Mouse (Mus musculus): ENCODE measurements around the gene Tmem54. TPM values are rescaled to one million over a fixed set of nuclear protein-coding genes. Genes with fewer than 3 reads are reported as not detected.
A peak's percentile ranks its signal among the peaks of the same experiment; 100 is the strongest.

Tmem54 gene
- polyA plus RNA-seq, 1 experiment from 2014 or later: 2.0 TPM

- DNase-seq (ENCODE audit: low spot score): no peak
Measured at GRCm38 (mm10) chr4:129097006-129097405, 8.3 kb upstream of the Tmem54 start.

GRCm38 (mm10) chr4:129102133-129102829 is 3.1 kb upstream of the Tmem54 start:
- no peak for DNase-seq (ENCODE audit: low spot score)

DNA sequence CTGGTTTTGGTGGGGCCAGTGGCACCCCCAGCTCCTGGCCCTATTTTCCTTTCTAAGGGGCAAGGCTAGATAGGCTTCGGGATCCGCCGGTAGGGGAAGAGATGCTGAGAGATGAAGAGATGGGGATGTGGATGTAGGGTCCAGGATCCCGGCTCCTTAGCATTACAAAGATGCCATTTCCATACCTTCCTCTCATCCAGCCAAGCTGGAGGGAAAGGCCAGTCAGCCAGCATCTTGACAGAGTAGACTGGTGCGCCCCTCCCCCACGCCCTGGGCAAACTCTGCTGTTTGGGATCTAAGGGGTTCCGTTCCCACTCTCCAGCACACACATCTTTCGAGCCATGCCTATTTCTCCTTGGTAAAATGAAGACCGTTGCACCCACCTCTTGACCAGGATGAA is 725 bp downstream of the Tmem54 start:
- no peak for DNase-seq (ENCODE audit: low spot score)

DNA sequence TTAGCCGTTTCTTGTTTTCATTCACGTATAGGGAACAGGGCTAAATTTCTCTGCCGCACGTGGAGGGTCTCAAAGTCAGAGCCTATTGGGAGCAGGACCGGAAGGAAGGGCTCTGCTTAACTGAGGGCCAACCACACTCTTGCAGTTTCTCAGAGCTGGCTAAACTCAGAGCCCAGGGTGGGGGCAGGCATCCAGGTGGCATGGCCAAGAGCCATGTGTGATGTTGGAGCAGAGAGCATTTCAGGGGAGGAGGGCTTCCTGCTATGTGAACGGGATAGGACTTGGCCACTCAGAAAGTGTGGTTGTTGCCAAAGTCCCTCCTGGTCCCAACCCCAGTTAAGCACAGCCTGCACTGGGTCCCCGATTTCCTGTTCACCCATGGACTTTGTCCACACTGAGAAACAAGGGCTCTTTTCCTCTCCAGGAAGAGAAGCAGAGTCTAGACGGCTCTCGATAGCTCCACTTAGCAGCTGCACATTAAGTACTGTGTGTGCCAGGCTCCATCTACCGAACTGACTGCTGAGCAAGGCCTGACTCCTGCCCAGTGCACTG is 2.1 kb downstream of the Tmem54 start:
- no peak for DNase-seq (ENCODE audit: low spot score)

GRCm38 (mm10) chr4:129108624-129109023 is 3.3 kb downstream of the Tmem54 start:
- no peak for DNase-seq (ENCODE audit: low spot score)

GRCm38 (mm10) chr4:129110804-129111203 is 5.5 kb downstream of the Tmem54 start:
- no peak for DNase-seq (ENCODE audit: low spot score)

DNA sequence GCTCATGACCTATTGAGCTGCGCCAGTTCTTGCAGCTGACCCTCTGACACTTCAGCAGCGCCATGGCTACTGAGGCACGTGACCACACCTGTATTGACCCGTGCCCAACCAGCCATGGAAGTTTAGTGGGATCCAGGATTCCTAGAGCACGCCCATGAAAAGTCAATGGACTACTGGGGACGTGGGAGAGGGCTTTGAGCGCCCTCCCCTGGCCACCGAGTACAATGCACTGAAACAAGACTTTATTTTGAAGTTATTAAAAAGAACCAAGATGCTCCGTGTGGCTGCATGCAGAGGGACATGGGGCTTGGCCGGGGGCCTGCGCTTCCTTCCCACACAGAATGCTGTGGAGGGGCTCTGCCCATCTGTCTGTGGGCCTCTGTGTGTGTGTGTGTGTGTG is 6.0 kb downstream of the Tmem54 start:
- no peak for DNase-seq (ENCODE audit: low spot score)

GRCm38 (mm10) chr4:129112231-129112630 is 6.9 kb downstream of the Tmem54 start:
- DNase-seq (ENCODE audit: low spot score): no peak

- DNase-seq (ENCODE audit: low spot score): peak; percentile 75
Measured at GRCm38 (mm10) chr4:129113083-129113988, 8.0 kb downstream of the Tmem54 start.

DNA sequence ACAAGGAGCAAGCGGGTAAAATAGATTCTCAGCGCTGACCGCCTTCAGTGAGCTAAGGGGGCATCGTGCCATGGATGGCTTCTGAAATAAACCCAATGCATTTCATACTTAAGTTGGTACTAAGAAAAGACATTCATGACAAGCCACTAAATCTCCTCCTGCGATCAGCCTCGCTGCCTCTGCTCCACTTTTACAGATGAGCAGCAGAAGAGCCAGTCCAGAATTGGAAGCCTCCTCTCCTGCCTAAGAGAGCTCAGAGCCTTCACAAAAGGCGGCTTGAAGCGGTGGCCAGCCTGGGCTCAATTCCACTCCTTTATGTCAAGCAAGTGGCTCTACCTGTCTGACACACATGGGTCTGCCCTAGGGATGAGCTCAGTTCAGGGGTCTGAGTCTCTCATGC is 11.4 kb downstream of the Tmem54 start:
- DNase-seq (ENCODE audit: low spot score): no peak

- no peak for DNase-seq (ENCODE audit: low spot score)
Measured at GRCm38 (mm10) chr4:129117720-129118510, 12.6 kb downstream of the Tmem54 start.

DNA sequence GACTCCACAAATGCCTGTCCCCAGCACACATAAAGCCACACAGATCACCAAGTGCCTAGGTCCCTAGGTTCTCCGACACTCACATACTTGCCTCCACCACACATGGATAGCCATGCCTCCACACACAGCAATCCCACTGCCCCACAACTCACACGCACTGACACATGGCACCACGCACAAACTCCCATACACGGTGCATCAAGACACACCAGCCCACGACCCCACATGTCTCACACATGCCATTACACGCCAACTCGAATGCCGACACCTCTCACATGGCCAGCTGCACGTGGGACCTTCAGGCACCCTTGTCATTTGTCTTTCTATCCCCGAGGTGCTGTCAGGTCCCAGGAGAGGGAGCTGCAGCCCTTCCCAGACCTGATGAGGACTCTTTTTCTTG is 14.4 kb downstream of the Tmem54 start:
- no peak for DNase-seq (ENCODE audit: low spot score)

DNA sequence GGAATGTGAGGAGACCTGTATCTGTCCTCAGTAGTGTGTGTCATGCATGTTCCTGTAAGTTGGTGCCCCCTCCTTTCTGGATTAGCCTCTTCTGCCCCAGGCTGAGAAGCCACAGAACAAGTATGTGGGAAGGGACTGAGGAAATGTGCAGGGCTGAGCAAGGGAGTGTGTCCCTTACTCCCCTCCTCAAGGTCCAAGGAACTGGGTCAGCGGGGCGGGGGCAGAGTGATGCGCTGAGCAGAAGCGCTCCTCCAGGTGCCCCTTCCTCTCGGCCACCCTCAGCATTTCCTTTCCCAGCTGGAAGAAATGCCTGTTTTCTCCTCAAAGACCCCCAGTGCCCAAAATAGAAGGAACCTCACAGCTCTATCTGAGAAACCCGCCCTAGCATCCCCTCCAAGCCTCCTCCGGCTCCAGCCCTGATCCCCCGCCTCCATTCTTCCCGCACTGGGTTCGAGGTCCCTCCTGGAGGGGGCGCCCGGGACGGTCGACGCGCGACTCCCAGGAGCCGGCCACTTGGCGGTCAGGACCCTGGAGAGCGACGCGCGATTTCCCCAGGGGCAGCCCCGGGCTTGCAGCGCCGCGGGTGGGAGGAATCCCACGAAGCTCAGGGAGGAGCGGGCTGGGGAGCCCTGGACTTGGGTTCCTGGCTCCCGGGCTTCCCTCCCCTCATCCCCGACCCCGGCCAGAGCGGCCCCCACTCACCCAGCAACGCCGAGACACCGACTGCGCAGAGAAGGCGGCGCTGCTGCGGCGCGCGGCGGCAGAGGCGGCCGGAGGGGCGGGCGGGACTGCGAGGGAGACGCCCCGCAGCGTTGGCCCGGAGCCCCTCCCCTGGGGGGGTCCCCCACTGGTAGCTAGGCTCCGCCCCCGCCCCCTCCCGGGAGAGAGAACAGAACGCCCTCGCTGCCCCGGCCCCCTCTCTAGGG is 15.4 kb downstream of the Tmem54 start:
- peak; percentile 77 for DNase-seq (ENCODE audit: low spot score)

DNA sequence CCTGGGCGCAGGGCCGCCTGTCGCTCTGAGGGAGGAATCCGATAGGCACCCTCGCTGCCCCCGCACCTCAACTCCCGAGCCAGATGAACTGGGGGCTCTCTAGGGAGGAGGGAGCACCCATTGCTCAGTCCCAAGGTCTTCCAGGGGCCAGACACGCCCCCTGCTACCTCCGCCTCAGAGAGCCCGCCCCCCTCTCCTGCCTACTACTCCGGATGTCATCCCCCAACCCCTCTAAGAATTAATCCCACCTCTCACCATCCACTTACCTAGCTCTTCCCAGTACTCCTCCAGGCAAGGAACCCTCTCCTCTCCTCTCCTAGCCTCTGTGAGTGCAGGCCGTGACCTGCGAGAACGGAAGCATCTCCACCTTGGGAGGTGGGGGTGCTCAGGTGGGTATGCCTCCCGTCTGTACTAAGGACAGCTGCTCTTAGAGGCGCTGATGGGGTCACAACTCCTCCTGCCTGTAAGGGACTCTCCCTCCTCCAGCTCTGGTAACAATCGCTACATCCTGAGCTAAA is 16.3 kb downstream of the Tmem54 start, which contains the start of gene Hpca:
TSS of gene Hpca (minus strand) at position 468 of the 518 bp plus-strand sequence.
- no peak for DNase-seq (ENCODE audit: low spot score)

GRCm38 (mm10) chr4:129122107-129122506 is 16.8 kb downstream of the Tmem54 start:
- DNase-seq (ENCODE audit: low spot score): no peak

DNA sequence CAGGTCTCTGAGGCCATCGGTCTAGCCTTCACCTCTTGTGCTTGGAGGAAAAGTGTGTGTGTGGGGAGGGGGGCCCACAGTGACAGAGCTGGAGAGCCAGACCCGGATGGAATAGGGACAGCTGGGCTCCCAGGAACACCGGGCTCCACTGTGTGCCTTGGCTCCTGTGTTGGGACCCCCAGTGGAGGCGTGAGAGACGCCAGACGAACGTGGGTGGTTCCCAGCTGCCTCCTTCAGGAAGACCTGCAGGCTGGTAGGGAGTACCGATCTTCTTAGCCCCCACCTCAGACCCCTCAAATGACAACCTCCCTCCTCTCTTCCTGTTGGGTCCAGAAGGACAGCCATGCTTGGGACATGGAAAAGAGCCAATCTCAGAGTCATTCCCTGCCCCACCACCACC is 17.4 kb downstream of the Tmem54 start:
- no peak for DNase-seq (ENCODE audit: low spot score)

DNA sequence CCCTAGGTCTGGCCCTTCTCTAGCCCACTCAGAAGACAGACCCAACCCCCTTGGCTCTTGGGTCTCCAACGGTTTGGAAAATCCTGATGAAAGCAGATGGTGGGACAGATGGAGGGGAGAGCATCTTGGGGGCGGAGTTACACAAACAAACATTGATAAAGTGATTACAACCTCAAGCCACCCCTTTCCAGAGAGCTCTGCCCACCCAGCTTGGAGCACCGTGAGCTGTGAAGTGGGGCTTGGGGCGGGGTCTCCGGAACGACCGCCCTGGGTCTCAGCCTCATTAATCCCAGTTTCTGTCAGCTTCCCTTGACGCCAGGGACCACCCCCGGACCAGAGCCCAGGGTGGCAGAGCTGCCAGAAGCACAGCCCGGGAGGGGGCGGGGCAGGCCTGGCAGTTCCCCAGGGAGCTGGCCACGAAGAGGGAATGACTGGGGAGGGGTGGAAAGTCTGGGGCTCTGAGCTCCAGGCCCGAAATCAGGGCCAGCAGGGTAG is 19.4 kb downstream of the Tmem54 start:
- DNase-seq (ENCODE audit: low spot score): no peak

GRCm38 (mm10) chr4:129125736-129126451 is 20.5 kb downstream of the Tmem54 start:
- DNase-seq (ENCODE audit: low spot score): no peak
